Mouse (Mus musculus): ENCODE measurements around the gene Rtf2. TPM values are rescaled to one million over a fixed set of nuclear protein-coding genes. Genes with fewer than 3 reads are reported as not detected.
A peak's percentile ranks its signal among the peaks of the same experiment; 100 is the strongest.

Gene Rtf2
- polyA plus RNA-seq, 1 experiment from 2014 or later: 74.8 TPM

GRCm38 (mm10) chr2:172441176-172441575 is 820 bp downstream of the Rtf2 start:
- no peaks in the 10 kb centered on the region for H3K9me3 ChIP-seq (replicated peaks)
- H3K27me3 ChIP-seq: no peaks in the 10 kb centered on the region
- no peak for ATAC-seq (replicated peaks; ENCODE audit: low FRiP score)
- H3K9ac ChIP-seq: peak overlapping the region; percentile 54
- no peak overlapping the region for H3K27ac ChIP-seq
- H3K4me2 ChIP-seq: peak overlapping the region; percentile 82
- H3K4me1 ChIP-seq: peaks cover 19% of the 10 kb centered on the region
- H3K4me3 ChIP-seq (replicated peaks): peak overlapping the region; percentile 83
- WGBS: 32% methylated on average over 6 of the region's 6 CpGs
- H3K36me3 ChIP-seq: peaks cover 17% of the 10 kb centered on the region

- peaks cover 61% of the 10 kb centered on the region for H3K36me3 ChIP-seq
- no peaks in the 10 kb centered on the region for H3K27me3 ChIP-seq
Measured at GRCm38 (mm10) chr2:172445617-172446016, 5.3 kb downstream of the Rtf2 start.

GRCm38 (mm10) chr2:172447317-172447716 is 7.0 kb downstream of the Rtf2 start:
- no peak for ATAC-seq (replicated peaks; ENCODE audit: low FRiP score)
- WGBS: 91% methylated on average over 6 of the region's 6 CpGs
- H3K36me3 ChIP-seq: peaks cover 76% of the 10 kb centered on the region

More at GRCm38 (mm10) chr2:172445617-172446016, 5.3 kb downstream of the Rtf2 start:
- H3K4me1 ChIP-seq: peaks cover 14% of the 10 kb centered on the region
- WGBS: 98% methylated on average over 4 of the region's 4 CpGs
- no peak overlapping the region for H3K4me3 ChIP-seq (replicated peaks)
- no peak overlapping the region for H3K27ac ChIP-seq
- no peak overlapping the region for H3K9ac ChIP-seq
- H3K4me2 ChIP-seq: no peak overlapping the region
- no peaks in the 10 kb centered on the region for H3K9me3 ChIP-seq (replicated peaks)
- no peak for ATAC-seq (replicated peaks; ENCODE audit: low FRiP score)

GRCm38 (mm10) chr2:172448329-172448728 is 8.0 kb downstream of the Rtf2 start:
- Histone ChIP-seq H3K9ac (no peak overlapping the region), H3K27me3 (no peaks in the 10 kb centered on the region), H3K4me3 (replicated peaks) (no peak overlapping the region), H3K36me3 (peaks cover 86% of the 10 kb centered on the region), H3K9me3 (replicated peaks) (no peaks in the 10 kb centered on the region), H3K4me1 (no peaks in the 10 kb centered on the region), H3K27ac (no peak overlapping the region), H3K4me2 (no peak overlapping the region)
- ATAC-seq (replicated peaks; ENCODE audit: low FRiP score): no peak
- 84% methylated on average over 4 of the region's 4 CpGs for WGBS

More at GRCm38 (mm10) chr2:172447317-172447716, 7.0 kb downstream of the Rtf2 start:
- Histone ChIP-seq H3K27ac (no peak overlapping the region), H3K27me3 (no peaks in the 10 kb centered on the region), H3K4me1 (no peaks in the 10 kb centered on the region), H3K4me2 (no peak overlapping the region), H3K9ac (no peak overlapping the region), H3K9me3 (replicated peaks) (no peaks in the 10 kb centered on the region), H3K4me3 (replicated peaks) (no peak overlapping the region)

- H3K36me3 ChIP-seq: peaks cover 87% of the 10 kb centered on the region
- no peak overlapping the region for H3K9ac ChIP-seq
- no peaks in the 10 kb centered on the region for H3K4me1 ChIP-seq
- H3K9me3 ChIP-seq (replicated peaks): no peaks in the 10 kb centered on the region
- H3K4me2 ChIP-seq: no peak overlapping the region
- no peak overlapping the region for H3K27ac ChIP-seq
- H3K27me3 ChIP-seq: no peaks in the 10 kb centered on the region
- ATAC-seq (replicated peaks; ENCODE audit: low FRiP score): no peak
- H3K4me3 ChIP-seq (replicated peaks): no peak overlapping the region
- WGBS: 86% methylated on average over 6 of the region's 6 CpGs
Measured at GRCm38 (mm10) chr2:172450640-172451039, 10.3 kb downstream of the Rtf2 start.

- H3K9me3 ChIP-seq (replicated peaks): no peaks in the 10 kb centered on the region
- no peaks in the 10 kb centered on the region for H3K27me3 ChIP-seq
- H3K4me2 ChIP-seq: no peak overlapping the region
- no peak overlapping the region for H3K4me3 ChIP-seq (replicated peaks)
- no peaks in the 10 kb centered on the region for H3K4me1 ChIP-seq
- no peak overlapping the region for H3K27ac ChIP-seq
- H3K36me3 ChIP-seq: peaks cover 73% of the 10 kb centered on the region
- no peak overlapping the region for H3K9ac ChIP-seq
- 93% methylated on average over 4 of the region's 4 CpGs for WGBS
- no peak for ATAC-seq (replicated peaks; ENCODE audit: low FRiP score)
Measured at GRCm38 (mm10) chr2:172452031-172452430, 11.7 kb downstream of the Rtf2 start.

- Histone ChIP-seq H3K9me3 (replicated peaks) (no peaks in the 10 kb centered on the region), H3K27me3 (no peaks in the 10 kb centered on the region), H3K27ac (no peak overlapping the region), H3K4me3 (replicated peaks) (no peak overlapping the region), H3K9ac (no peak overlapping the region), H3K4me1 (no peaks in the 10 kb centered on the region), H3K4me2 (no peak overlapping the region), H3K36me3 (peaks cover 69% of the 10 kb centered on the region)
- ATAC-seq (replicated peaks; ENCODE audit: low FRiP score): no peak
- 92% methylated on average over 10 of the region's 10 CpGs for WGBS
Measured at GRCm38 (mm10) chr2:172452458-172452857, 12.1 kb downstream of the Rtf2 start.

- Histone ChIP-seq H3K4me2 (no peak within 1 kb of the TSS), H3K27me3 (no peaks in the 10 kb centered on the region), H3K4me3 (replicated peaks) (no peak within 1 kb of the TSS), H3K4me1 (no peaks in the 10 kb centered on the region), H3K27ac (no peak within 1 kb of the TSS), H3K9ac (no peak within 1 kb of the TSS), H3K36me3 (peaks cover 55% of the 10 kb centered on the region), H3K9me3 (replicated peaks) (no peaks in the 10 kb centered on the region)
- WGBS: 90% methylated on average over 11 of the region's 11 CpGs
- no peak for ATAC-seq (replicated peaks; ENCODE audit: low FRiP score)
Measured at GRCm38 (mm10) chr2:172458496-172458895, 18.1 kb downstream of the Rtf2 start, which contains the start of gene Gcnt7. Gene Gcnt7 (minus strand): TSS chr2:172458596.

- H3K4me2 ChIP-seq: no peak overlapping the region
- H3K4me3 ChIP-seq (replicated peaks): no peak overlapping the region
- H3K4me1 ChIP-seq: no peaks in the 10 kb centered on the region
- no peak for ATAC-seq (replicated peaks; ENCODE audit: low FRiP score)
- no peak overlapping the region for H3K9ac ChIP-seq
- no peaks in the 10 kb centered on the region for H3K27me3 ChIP-seq
- H3K27ac ChIP-seq: no peak overlapping the region
- no peaks in the 10 kb centered on the region for H3K9me3 ChIP-seq (replicated peaks)
- peaks cover 65% of the 10 kb centered on the region for H3K36me3 ChIP-seq
- WGBS: 75% methylated on average over 2 of the region's 2 CpGs
Measured at GRCm38 (mm10) chr2:172460647-172461046, 20.3 kb downstream of the Rtf2 start.

- H3K27me3 ChIP-seq: no peaks in the 10 kb centered on the region
- H3K4me3 ChIP-seq (replicated peaks): no peak overlapping the region
- 93% methylated on average over 4 of the region's 4 CpGs for WGBS
- no peak overlapping the region for H3K9ac ChIP-seq
- H3K9me3 ChIP-seq (replicated peaks): no peaks in the 10 kb centered on the region
- ATAC-seq (replicated peaks; ENCODE audit: low FRiP score): no peak
- H3K27ac ChIP-seq: no peak overlapping the region
- H3K4me2 ChIP-seq: no peak overlapping the region
- H3K4me1 ChIP-seq: no peaks in the 10 kb centered on the region
- H3K36me3 ChIP-seq: peaks cover 86% of the 10 kb centered on the region
Measured at GRCm38 (mm10) chr2:172462813-172463212, 22.5 kb downstream of the Rtf2 start.

GRCm38 (mm10) chr2:172466427-172467132 is 26.2 kb downstream of the Rtf2 start:
- 90% methylated on average over 11 of the region's 11 CpGs for WGBS
- no peak for ATAC-seq (replicated peaks; ENCODE audit: low FRiP score)
- Histone ChIP-seq H3K27me3 (no peaks in the 10 kb centered on the region), H3K4me1 (no peaks in the 10 kb centered on the region), H3K9me3 (replicated peaks) (no peaks in the 10 kb centered on the region), H3K27ac (no peak overlapping the region), H3K9ac (no peak overlapping the region), H3K4me2 (no peak overlapping the region), H3K36me3 (peaks cover 81% of the 10 kb centered on the region), H3K4me3 (replicated peaks) (no peak overlapping the region)

- H3K9me3 ChIP-seq (replicated peaks): no peaks in the 10 kb centered on the region
- H3K4me1 ChIP-seq: no peaks in the 10 kb centered on the region
- no peak for ATAC-seq (replicated peaks; ENCODE audit: low FRiP score)
- peaks cover 76% of the 10 kb centered on the region for H3K36me3 ChIP-seq
- no peak overlapping the region for H3K4me3 ChIP-seq (replicated peaks)
- H3K4me2 ChIP-seq: no peak overlapping the region
- no peaks in the 10 kb centered on the region for H3K27me3 ChIP-seq
- WGBS: 92% methylated on average over 5 of the region's 5 CpGs
- H3K27ac ChIP-seq: no peak overlapping the region
- H3K9ac ChIP-seq: no peak overlapping the region
Measured at GRCm38 (mm10) chr2:172467206-172467605, 26.9 kb downstream of the Rtf2 start.

All from kidney, embryonic 15.5 days (tissue).